Mouse (Mus musculus) common myeloid progenitor, adult 5-6 weeks (primary cell): ENCODE measurements at regions not wholly inside any gene's neighbourhood (a gene's known extent, or its start where the extent isn't known, plus 50 kb on each side); places are given as distances from the start of the nearest gene placed in this dataset.

Source experiments
- ATAC-seq: replicated peaks from 2 replicates; pipeline ENCODE4 v1.8.0; 2016; ENCODE audit warnings: low read depth, mild to moderate bottlenecking, moderate TSS enrichment, inconsistent platforms; ENCODE audit not compliant: poor library complexity, severe bottlenecking

- no peak for ATAC-seq
Measured at GRCm38 (mm10) chr17:87202958-87203720, 62.6 kb downstream of the Mcfd2 start.

GRCm38 (mm10) chr17:87202490-87202889, 63.2 kb downstream of the Mcfd2 start:
- ATAC-seq = peak; percentile 90

GRCm38 (mm10) chr17:87200721-87201242, 65.0 kb downstream of the Mcfd2 start:
- peak; percentile 42 for ATAC-seq

GRCm38 (mm10) chr17:87200134-87200533, 65.6 kb downstream of the Mcfd2 start:
- no peak for ATAC-seq

GRCm38 (mm10) chr17:87199134-87199533, 66.6 kb downstream of the Mcfd2 start:
- no peak for ATAC-seq

- ATAC-seq = no peak
Measured at GRCm38 (mm10) chr17:87197434-87197833, 68.3 kb downstream of the Mcfd2 start.

GRCm38 (mm10) chr17:87194639-87195038, 71.1 kb downstream of the Mcfd2 start:
- ATAC-seq = no peak

- no peak for ATAC-seq
Measured at GRCm38 (mm10) chr17:87193482-87193881, 72.3 kb downstream of the Mcfd2 start.

GRCm38 (mm10) chr17:87189670-87190069, 76.1 kb downstream of the Mcfd2 start:
- ATAC-seq = no peak
